Mouse (Mus musculus) liver, postnatal 0 days (tissue): ENCODE measurements around the gene Ube2z. TPM values are rescaled to one million over a fixed set of nuclear protein-coding genes. Genes with fewer than 3 reads are reported as not detected.

Source experiments
- ATAC-seq: fragments of 200-750 bp; cut with Nextera tagmentation; 2 replicates; pipeline ENCODE4 v1.8.0; 2017; ENCODE audit warnings: mild to moderate bottlenecking, moderate library complexity
- DNase-seq: peaks from one replicate; pipeline ENCODE4 v3.0.0-alpha.2; 2016
- H3K27ac ChIP-seq: fragments of 300-500 bp; sonication (generic); 2 replicates; pipeline ENCODE4 v1.5.1; 2014; ENCODE audit warnings: antibody characterized with exemption, moderate library complexity, mild to moderate bottlenecking, low read depth
- H3K27me3 ChIP-seq: fragments of 300-500 bp; sonication (generic); 2 replicates; pipeline ENCODE4 v1.6.1; 2014; ENCODE audit warnings: low read length, control low read depth, mixed read lengths; ENCODE audit not compliant: insufficient read depth
- H3K36me3 ChIP-seq: fragments of 300-500 bp; sonication (generic); replicated peaks from 2 replicates; pipeline ENCODE4 v1.6.1; 2014; ENCODE audit warnings: mild to moderate bottlenecking, control low read depth, low read length, moderate library complexity, mixed read lengths; ENCODE audit not compliant: insufficient read depth
- H3K4me1 ChIP-seq: fragments of 300-500 bp; sonication (generic); 2 replicates; pipeline ENCODE4 v1.6.1; 2014; ENCODE audit warnings: antibody characterized with exemption, mild to moderate bottlenecking, control low read depth; ENCODE audit not compliant: insufficient read depth
- H3K4me2 ChIP-seq: fragments of 300-500 bp; sonication (generic); 2 replicates; pipeline ENCODE4 v1.6.1; 2014; ENCODE audit warnings: low read depth, mild to moderate bottlenecking, low read length, moderate library complexity, mixed read lengths
- H3K4me3 ChIP-seq: fragments of 300-500 bp; sonication (generic); 2 replicates; pipeline ENCODE4 v1.5.1; 2014; ENCODE audit warnings: low read depth, low read length
- H3K9ac ChIP-seq: fragments of 300-500 bp; sonication (generic); replicated peaks from 2 replicates; pipeline ENCODE4 v1.6.1; 2014; ENCODE audit warnings: mild to moderate bottlenecking, moderate library complexity
- H3K9me3 ChIP-seq: fragments of 300-500 bp; sonication (generic); 2 replicates; pipeline ENCODE4 v1.6.1; 2016; ENCODE audit warnings: mild to moderate bottlenecking, control low read depth, low read length, mixed read lengths
- CTCF ChIP-seq: sonication (generic); IDR thresholded peaks from 2 replicates; pipeline ENCODE4 v1.5.1; 2016; ENCODE audit warnings: antibody characterized with exemption, low read depth
- EP300 ChIP-seq: IDR thresholded peaks from 2 replicates; pipeline ENCODE4 v1.6.1; 2016; ENCODE audit warnings: antibody characterized with exemption, low read depth, mild to moderate bottlenecking
- WGBS: fragments of 180-500 bp; shearing (Covaris S2); extraction: QIAGEN DNeasy Blood & Tissue Kit; methylation state at CpG from one replicate; pipeline ENCODE4 v1.1.7; 2014; ENCODE audit not compliant: insufficient replicate concordance; 5-methylcytosine and 5-hydroxymethylcytosine counted together
- polyA plus RNA-seq: library from polyadenylated mRNA; unstranded; fragments of >200 nt; fragmentation: Nextera tagmentation; extraction: Ambion mirVana; gene quantifications from 2 replicates; pipeline ENCODE4 v1.2.1, GENCODE M21; 2015

The Ube2z gene
- polyA plus RNA-seq, 1 experiment from 2014 or later, result 11.5 TPM

DNA sequence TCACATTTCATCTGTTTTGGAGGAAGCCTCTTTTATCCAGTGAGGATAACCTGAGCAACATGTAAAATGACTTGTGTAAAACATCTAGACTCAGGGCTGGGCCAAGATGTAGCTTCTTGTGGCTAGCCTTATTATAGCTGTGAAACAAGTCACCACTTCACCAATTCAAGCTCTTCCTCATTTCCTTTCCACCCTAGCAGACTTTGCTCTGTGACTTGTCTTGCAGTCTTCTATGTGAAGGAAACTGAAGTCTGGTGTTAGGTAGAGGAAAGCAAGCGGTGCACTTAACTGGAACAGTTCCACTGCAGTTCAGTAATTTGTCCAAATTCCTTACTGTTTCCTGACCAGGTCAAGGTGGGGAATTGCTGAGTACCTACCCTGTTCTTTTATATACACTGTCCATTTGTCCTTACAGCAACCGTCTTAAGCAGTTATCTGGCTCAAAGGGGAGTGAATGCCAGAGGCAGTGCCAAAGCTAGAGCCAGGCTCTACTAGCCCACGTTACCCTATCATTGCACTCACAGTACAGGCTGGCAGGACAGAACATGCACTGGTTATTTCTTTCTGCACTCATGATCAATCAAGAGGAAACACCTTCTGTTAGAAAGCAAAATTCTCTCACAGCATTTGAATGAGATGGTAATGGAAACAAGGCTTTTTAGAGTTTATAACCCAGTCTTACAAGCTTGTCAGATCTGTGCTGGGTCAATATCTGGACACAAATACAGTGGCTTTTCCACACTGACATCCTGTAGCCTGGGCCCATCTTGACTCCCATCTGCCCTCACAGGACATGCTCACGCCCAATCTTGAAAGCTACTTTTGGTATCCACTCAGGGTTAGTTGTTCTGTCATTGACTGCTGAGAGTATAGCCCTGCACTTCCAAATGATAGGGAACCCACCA, 17.5 kb downstream of the Ube2z start:
- Histone ChIP-seq H3K4me3 (no peak overlapping the region), H3K4me2 (no peak overlapping the region), H3K9ac (no peak overlapping the region), H3K27me3 (no peaks in the 10 kb centered on the region), H3K9me3 (no peaks in the 10 kb centered on the region), H3K27ac (no peak overlapping the region), H3K36me3 (peaks cover 74% of the 10 kb centered on the region), H3K4me1 (peaks cover 2% of the 10 kb centered on the region; the same call in 1 of the 2 replicates)
- TF ChIP-seq EP300 (no peak), CTCF (no peak)
- no peak for DNase-seq
- 83% methylated on average over 4 of the region's 4 CpGs for WGBS
- no peak for ATAC-seq

DNA sequence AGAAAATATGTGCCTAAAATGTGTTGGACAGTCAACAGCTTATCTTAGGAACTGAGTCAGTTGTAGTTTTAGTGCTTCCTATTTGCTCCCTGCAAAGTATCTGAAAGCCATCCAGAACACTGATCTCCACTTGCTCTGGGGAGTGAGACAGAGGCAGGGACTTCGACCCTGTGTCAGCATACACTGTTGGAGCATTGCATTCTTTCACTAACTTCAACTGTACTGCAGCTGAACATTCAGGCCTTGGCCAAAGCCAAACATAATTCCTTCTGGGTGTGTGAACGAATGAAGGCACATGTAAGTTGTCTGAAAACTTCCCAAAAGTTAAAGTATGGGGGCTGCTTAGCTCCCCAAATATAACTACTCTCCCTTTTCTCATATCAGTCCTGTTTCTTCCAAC, 18.4 kb downstream of the Ube2z start:
- H3K4me2 ChIP-seq, result no peak overlapping the region
- H3K4me3 ChIP-seq, result no peak overlapping the region
- H3K27ac ChIP-seq, result no peak overlapping the region
- H3K36me3 ChIP-seq, result peaks cover 69% of the 10 kb centered on the region
- H3K9ac ChIP-seq, result no peak overlapping the region
- no peaks in the 10 kb centered on the region for H3K27me3 ChIP-seq
- H3K4me1 ChIP-seq, result peaks cover 2% of the 10 kb centered on the region; the same call in 1 of the 2 replicates
- TF ChIP-seq CTCF (no peak), EP300 (no peak)
- no peak for DNase-seq
- no peaks in the 10 kb centered on the region for H3K9me3 ChIP-seq
- ATAC-seq, result no peak
- WGBS, result 60% methylated on average over 2 of the region's 2 CpGs

DNA sequence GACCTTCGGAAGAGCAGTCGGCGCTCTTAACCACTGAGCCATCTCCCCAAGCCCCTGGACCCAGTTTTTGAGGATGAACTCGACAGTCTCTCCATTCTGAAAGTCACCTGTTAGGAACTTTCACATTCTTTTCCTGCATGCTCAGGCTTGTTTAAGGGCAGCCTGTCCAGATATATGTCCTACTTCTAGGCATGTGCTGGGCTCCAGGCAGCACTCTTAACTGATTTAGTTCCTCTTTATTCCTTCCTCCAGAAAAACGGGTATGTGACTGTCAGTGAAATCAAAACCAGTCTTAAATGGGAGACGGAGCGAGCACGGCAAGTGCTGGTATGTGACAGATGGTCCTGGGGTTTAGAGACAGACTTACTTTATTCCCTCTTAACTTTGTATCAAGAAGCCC, 19.2 kb downstream of the Ube2z start:
- DNase-seq (no peak), ATAC-seq (no peak)
- no peaks in the 10 kb centered on the region for H3K27me3 ChIP-seq
- no peak overlapping the region for H3K4me2 ChIP-seq
- TF ChIP-seq EP300, result no peak
- no peak for TF ChIP-seq CTCF
- H3K36me3 ChIP-seq, result peaks cover 65% of the 10 kb centered on the region
- no peak overlapping the region for H3K4me3 ChIP-seq
- H3K9ac ChIP-seq, result no peak overlapping the region
- no peak overlapping the region for H3K27ac ChIP-seq
- peaks cover 2% of the 10 kb centered on the region; the same call in 1 of the 2 replicates for H3K4me1 ChIP-seq
- 83% methylated on average over 8 of the region's 8 CpGs for WGBS
- no peaks in the 10 kb centered on the region for H3K9me3 ChIP-seq

DNA sequence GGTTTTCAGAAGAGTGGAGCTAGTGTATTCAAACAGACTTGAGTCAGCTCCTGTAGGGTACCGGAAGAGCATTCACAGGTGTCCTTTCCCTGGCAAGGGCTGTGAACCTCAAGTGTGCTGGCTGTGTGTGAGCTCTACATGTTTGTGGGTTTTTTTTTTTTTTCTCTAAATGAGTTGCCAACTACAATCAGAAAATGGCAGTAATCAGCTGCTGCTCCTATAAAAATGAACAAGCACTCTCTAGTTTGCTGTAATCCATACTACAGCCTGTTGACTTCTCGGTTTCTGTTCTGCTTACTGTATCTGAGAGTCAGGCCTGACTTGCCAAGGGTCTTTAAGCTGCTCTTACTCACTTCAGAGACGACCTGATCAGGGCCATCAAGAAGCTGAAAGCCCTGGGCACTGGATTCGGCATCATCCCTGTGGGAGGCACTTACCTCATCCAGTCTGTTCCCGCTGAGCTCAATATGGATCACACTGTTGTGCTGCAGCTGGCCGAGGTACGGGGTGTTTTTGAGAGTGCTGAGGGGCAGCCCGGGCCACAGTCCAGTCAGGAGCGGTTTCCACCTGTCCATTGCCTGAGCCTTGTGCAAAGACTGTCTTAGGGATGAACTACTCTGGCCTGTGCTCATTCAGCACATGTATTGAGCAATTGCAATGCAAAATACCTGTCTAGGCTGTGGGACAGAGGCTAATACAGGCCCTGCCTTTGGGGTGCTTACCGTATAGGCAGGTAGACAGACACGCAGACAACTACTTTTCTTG, 20.2 kb downstream of the Ube2z start:
- Histone ChIP-seq H3K9ac (no peak overlapping the region), H3K4me2 (no peak overlapping the region), H3K9me3 (no peaks in the 10 kb centered on the region), H3K36me3 (peaks cover 55% of the 10 kb centered on the region), H3K27ac (no peak overlapping the region), H3K4me3 (no peak overlapping the region), H3K27me3 (no peaks in the 10 kb centered on the region), H3K4me1 (peaks cover 2% of the 10 kb centered on the region; the same call in 1 of the 2 replicates)
- ATAC-seq (peak; percentile 69), DNase-seq (no peak)
- WGBS, result 85% methylated on average over 11 of the region's 11 CpGs
- TF ChIP-seq CTCF, result no peak
- TF ChIP-seq EP300, result no peak

DNA sequence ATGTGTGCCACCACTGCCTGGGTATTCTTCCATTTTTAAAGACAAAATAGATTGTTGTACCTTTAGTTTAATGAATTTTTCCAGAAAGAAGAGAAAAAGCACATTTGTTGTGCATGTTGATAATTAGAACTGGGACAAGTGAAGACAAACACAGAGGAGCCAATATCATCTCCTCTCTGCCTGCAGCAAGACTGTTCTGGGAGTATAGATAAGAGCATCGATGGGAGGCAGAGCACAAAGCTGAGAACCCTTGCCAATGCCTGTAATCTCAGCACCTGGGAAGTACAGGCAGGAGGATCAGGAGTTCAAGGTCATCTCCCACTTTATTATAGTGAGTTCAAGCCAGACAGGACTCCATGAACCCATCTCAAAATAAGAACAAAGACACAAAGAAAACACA, 26.6 kb downstream of the Ube2z start:
- DNase-seq (no peak), ATAC-seq (no peak)
- Histone ChIP-seq H3K9me3 (no peaks in the 10 kb centered on the region), H3K27me3 (no peaks in the 10 kb centered on the region), H3K4me3 (no peak overlapping the region), H3K36me3 (peaks cover 24% of the 10 kb centered on the region), H3K27ac (no peak overlapping the region), H3K4me2 (no peak overlapping the region), H3K4me1 (peaks cover 12% of the 10 kb centered on the region), H3K9ac (no peak overlapping the region)
- no peak for TF ChIP-seq CTCF
- 48% methylated on average over 1 of the region's 1 CpGs for WGBS

DNA sequence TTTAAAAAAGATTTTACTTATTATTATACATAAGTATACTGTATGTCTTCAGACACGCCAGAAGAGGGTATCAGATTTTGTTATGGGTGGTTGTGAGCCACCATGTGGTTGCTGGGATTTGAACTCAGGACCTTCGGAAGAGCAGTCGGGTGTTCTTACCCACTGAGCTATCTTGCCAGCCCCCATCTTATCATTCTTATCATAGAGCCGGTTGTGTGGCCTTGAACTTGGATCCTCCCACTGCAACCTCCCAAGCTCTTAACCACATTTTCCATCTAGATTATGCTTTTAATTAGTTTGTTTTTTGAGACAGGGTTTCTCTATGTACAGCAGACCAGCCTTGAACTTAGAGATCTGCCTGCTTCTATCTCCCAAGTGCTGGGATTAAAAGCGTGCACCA, 27.7 kb downstream of the Ube2z start:
- no peak for DNase-seq
- Histone ChIP-seq H3K9ac (no peak overlapping the region), H3K27me3 (no peaks in the 10 kb centered on the region), H3K4me1 (peaks cover 12% of the 10 kb centered on the region), H3K27ac (no peak overlapping the region), H3K9me3 (no peaks in the 10 kb centered on the region), H3K4me3 (no peak overlapping the region), H3K4me2 (no peak overlapping the region), H3K36me3 (peaks cover 20% of the 10 kb centered on the region)
- TF ChIP-seq CTCF, result no peak
- TF ChIP-seq EP300, result no peak
- no peak for ATAC-seq
- 70% methylated on average over 5 of the region's 5 CpGs for WGBS
